Mouse (Mus musculus): Measurements from ENCODE around the gene Agrp. TPM values are rescaled to one million over a fixed set of nuclear protein-coding genes. Genes with fewer than 3 reads are reported as not detected.
"Not testable (repeated sequence)": the region's sequence is repeated elsewhere in the genome, so short reads cannot be mapped to it uniquely, and the experiment has no call there.

Agrp gene
- polyA plus RNA-seq, 1 experiment from 2014 or later = 2.0 TPM

DNA sequence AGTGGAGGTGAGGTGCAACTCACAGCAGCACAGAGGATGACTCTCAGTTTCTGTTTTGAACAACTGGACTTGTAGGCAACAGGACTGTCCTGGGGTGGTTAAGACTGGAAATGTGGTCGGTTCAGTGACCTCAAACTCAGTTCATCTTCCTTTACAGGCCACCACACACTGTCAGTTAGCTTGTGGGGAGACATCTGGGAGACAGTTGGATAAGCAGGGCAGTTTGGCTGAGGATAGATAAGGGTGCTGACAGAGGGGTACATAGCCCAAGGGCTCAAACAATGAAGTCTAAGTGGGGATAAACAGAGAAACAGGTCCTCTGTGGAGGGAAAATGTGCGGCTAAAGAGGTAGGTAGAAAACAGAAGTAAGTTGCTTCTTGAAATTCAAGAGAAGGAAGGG is 27.8 kb downstream of the Agrp start:
- H3K36me3 ChIP-seq = 0 out of 2 replicates have a peak, but pooled peaks cover 9% of the 10 kb centered on the region
- no peaks in the 10 kb centered on the region for H3K9me3 ChIP-seq
- H3K4me3 ChIP-seq = no peak overlapping the region
- no peak for ATAC-seq (ENCODE audit: low FRiP score, low read depth)
- H3K27ac ChIP-seq = no peak overlapping the region
- H3K4me1 ChIP-seq = peaks cover 43% of the 10 kb centered on the region
- H3K4me2 ChIP-seq (replicated peaks) = no peak overlapping the region
- H3K27me3 ChIP-seq = peaks cover 24% of the 10 kb centered on the region
- WGBS = 75% methylated on average over 2 of the region's 2 CpGs
- no peak overlapping the region for H3K9ac ChIP-seq

DNA sequence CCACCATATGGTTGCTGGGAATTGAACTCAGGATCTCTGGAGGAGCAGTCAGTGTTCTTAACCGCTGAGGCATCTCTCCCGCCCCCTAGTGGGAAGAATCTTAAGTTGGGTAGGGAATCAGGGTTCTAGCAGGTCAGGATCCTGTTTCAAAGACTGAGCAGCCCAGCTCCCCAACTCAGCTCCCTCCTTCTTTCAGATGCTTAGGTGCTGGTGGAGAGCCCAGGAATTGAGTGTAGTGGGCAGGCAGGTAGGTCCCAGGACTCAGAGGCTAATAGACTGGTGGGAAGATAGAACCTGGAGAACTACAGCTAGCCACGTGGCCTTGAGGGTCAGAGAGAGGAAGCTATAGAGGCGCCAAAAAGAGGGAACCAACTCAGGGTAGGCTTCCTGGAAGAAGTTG is 29.5 kb downstream of the Agrp start:
- no peak overlapping the region for H3K27ac ChIP-seq
- no peaks in the 10 kb centered on the region for H3K9me3 ChIP-seq
- WGBS = 24% methylated on average over 4 of the region's 4 CpGs
- H3K27me3 ChIP-seq = peaks cover 14% of the 10 kb centered on the region
- H3K9ac ChIP-seq = no peak overlapping the region; the same call in 1 of the 2 replicates
- no peak for ATAC-seq (ENCODE audit: low FRiP score, low read depth)
- 0 out of 2 replicates have a peak, but pooled peaks cover 9% of the 10 kb centered on the region for H3K36me3 ChIP-seq
- H3K4me3 ChIP-seq = no peak overlapping the region
- peaks cover 31% of the 10 kb centered on the region for H3K4me1 ChIP-seq
- peak overlapping the region; percentile 80; the same call in 1 of the 2 replicates for H3K4me2 ChIP-seq (replicated peaks)

DNA sequence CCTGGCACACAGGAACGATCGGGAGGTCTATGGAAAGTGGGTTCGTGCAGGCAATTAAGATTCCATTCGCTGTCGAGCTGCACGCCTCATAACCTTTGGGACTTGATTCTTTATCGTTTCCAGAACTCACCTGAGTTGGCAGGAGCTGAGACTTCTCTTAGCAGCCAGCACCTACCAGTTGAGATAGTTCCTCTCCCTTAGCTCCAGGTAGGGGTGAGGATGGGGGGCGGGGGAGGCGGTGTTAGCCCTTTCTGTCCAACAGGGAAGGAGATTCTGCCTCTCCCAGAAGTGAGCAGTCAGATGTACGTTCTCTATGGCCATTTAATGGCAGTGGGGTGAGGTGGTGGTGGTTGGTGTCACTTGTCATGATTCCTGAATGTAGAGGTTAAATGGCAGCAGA is 30.1 kb downstream of the Agrp start:
- H3K36me3 ChIP-seq = 0 out of 2 replicates have a peak, but pooled peaks cover 9% of the 10 kb centered on the region
- H3K4me1 ChIP-seq = peaks cover 29% of the 10 kb centered on the region
- 8% methylated on average over 10 of the region's 10 CpGs for WGBS
- peak overlapping the region; percentile 80 for H3K4me2 ChIP-seq (replicated peaks)
- H3K27me3 ChIP-seq = peaks cover 8% of the 10 kb centered on the region
- peak overlapping the region; percentile 87 for H3K9ac ChIP-seq
- no peak overlapping the region for H3K27ac ChIP-seq
- ATAC-seq (ENCODE audit: low FRiP score, low read depth) = no peak
- H3K4me3 ChIP-seq = peak overlapping the region; percentile 76
- H3K9me3 ChIP-seq = no peaks in the 10 kb centered on the region

DNA sequence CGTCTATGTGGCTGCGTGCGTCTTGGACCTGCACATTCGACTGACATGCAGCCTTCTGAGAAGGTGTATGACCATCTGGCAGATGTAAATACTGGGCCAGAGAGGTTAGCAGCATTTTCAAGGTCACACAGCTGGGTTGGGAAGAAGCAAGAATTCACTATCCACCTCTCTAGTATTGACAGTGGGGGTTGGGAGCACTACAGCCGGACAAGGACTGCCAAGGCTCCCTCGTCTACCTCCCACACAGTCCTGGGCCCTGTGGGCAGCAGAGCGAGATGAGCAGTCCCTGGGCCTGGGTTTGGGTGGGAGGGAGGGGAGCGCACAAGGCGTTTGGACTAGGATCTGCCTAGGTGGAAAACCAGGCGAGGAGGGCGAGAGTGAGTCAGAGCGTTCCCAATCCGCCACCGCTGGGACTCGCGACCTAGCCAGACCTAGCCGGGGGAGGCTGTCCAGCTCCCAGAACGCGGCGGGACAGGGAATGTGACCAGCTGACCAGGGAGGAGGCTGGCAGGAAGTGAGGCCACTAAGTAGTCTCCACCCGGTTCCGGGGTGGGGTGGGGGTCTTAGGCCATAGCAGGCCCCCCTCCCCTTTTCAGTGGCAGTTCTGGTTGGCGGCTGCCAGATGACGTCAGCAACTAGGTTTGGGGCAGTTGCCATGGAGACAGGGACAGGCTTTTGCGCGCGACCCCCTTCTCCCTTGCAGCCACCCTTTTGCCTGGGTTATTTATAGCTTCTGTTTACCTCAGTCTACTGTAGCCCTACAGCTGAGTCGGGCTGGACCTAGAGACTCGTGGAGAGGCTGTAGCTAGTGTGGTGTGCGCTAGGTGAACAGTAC is 30.8 kb downstream of the Agrp start:
- peak; percentile 64 for ATAC-seq (ENCODE audit: low FRiP score, low read depth)
- 0 out of 2 replicates have a peak, but pooled peaks cover 9% of the 10 kb centered on the region for H3K36me3 ChIP-seq
- peak overlapping the region; percentile 87 for H3K9ac ChIP-seq
- peak overlapping the region; percentile 80 for H3K4me2 ChIP-seq (replicated peaks)
- no peaks in the 10 kb centered on the region for H3K9me3 ChIP-seq
- 2% methylated on average over 30 of the region's 30 CpGs for WGBS
- peaks cover 29% of the 10 kb centered on the region for H3K4me1 ChIP-seq
- H3K4me3 ChIP-seq = peak overlapping the region; percentile 76
- peak overlapping the region; percentile 87 for H3K27ac ChIP-seq
- 0 out of 2 replicates have a peak, but pooled peaks cover 3% of the 10 kb centered on the region for H3K27me3 ChIP-seq

DNA sequence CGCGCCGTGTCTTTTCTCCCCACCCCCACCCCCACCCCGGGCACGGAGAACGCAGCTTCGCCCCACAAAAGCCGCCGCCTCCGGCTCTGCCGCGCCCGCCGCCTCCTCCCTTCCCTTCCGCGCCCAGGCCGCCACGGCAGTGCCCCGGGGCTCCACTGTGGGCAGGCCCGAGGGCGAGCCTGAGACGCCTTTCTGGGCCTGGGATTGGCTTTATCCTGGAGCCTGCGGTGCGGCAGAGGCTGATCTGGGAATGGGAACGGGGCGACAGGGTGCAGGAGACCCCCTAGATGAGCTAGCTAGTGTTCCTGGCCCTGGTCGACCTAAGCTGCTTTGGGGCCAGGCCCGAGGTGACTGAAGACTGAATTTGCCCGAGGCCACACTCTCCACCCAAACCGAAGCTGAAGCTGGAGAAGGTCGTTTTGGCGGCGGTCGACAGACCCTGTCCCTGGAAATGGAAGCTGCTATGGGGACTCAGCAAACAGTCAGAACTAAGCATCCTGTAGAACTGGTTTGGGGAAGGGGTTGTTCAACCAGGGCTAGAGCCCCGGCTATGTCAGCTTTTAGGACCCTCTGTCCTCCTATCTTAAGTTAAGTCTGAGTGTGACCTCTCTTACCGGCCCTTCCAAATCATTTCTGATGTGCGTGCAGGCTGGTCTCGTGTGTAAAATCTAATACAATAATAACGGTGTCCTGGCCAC is 31.6 kb downstream of the Agrp start:
- ATAC-seq (ENCODE audit: low FRiP score, low read depth) = peak; percentile 52
- WGBS = under 1% methylated on average over 35 of the region's 39 CpGs

DNA sequence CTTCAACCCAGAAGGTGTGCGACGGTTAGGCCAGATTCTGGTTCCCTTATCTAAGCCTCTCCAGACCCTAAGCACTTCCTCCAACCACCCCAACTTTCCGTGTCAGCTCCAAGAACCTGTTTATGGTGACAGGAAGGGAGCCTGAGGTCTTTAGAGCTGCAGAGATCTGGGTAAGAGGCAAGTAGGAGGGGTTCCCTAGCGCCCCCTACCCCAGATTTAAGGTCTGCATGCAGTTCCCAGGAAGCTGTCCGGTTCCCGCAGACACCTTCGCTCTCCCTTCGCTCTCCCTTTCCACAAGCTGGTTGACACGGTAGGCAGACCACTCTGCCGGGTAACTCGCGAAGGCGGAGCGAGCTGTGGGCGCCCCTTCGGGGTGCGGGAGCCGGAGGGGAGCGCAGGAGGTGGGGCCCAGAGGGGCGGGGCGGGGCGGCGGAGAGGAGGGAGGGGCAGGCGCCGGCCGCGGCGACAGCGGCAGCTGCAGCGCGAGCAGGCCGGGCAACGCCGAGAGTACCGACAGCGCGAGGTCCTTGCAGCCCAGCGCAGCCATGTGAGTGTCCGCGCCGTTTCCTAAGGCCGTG is 32.3 kb downstream of the Agrp start, which contains the start of gene Ripor1:
Gene Ripor1, plus strand, starts transcription at position 452 of the 578 bp plus-strand sequence.
- peak within 1 kb of the TSS; percentile 87 for H3K9ac ChIP-seq
- no peaks in the 10 kb centered on the region for H3K36me3 ChIP-seq
- H3K4me3 ChIP-seq = peak within 1 kb of the TSS; percentile 76
- peak within 1 kb of the TSS; percentile 80 for H3K4me2 ChIP-seq (replicated peaks)
- peaks cover 29% of the 10 kb centered on the region for H3K4me1 ChIP-seq
- peak; percentile 88 for ATAC-seq (ENCODE audit: low FRiP score, low read depth)
- no peaks in the 10 kb centered on the region for H3K9me3 ChIP-seq
- H3K27ac ChIP-seq = peak within 1 kb of the TSS; percentile 87
- under 1% methylated on average over 31 of the region's 42 CpGs for WGBS
- H3K27me3 ChIP-seq = no peaks in the 10 kb centered on the region

More for the DNA sequence above, 31.6 kb downstream of the Agrp start:
- peak overlapping the region; percentile 87 for H3K9ac ChIP-seq
- H3K27me3 ChIP-seq = no peaks in the 10 kb centered on the region
- peak overlapping the region; percentile 80 for H3K4me2 ChIP-seq (replicated peaks)
- H3K9me3 ChIP-seq = no peaks in the 10 kb centered on the region
- peaks cover 29% of the 10 kb centered on the region for H3K4me1 ChIP-seq
- H3K4me3 ChIP-seq = peak overlapping the region; percentile 76
- peak overlapping the region; percentile 87 for H3K27ac ChIP-seq
- 0 out of 2 replicates have a peak, but pooled peaks cover 5% of the 10 kb centered on the region for H3K36me3 ChIP-seq

DNA sequence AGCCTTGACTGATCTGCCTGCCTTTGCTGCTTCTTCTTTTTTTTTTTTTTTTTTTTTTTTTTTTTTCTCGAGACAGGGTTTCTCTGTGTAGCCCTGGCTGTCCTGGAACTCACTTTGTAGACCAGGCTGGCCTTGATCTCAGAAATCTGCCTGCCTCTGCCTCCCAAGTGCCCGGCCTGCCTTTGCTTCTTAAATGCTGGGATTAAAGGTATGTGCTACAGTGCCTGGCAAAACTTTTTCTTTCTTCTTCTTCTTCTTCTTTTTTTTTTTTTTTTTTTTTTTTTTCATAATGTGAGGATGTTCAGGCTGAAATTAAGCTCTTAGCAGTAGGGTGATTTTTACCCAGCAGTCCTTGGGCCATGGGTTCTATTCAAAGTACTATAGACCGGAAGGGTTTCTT is 34.7 kb downstream of the Agrp start:
- H3K9ac ChIP-seq; H3K4me2 ChIP-seq (replicated peaks); ATAC-seq (ENCODE audit: low FRiP score, low read depth); H3K9me3 ChIP-seq; H3K27me3 ChIP-seq; H3K27ac ChIP-seq; H3K36me3 ChIP-seq; H3K4me3 ChIP-seq: not testable (repeated sequence)
- WGBS = 70% methylated on average over 3 of the region's 3 CpGs
- H3K4me1 ChIP-seq = peaks cover 26% of the 10 kb centered on the region

DNA sequence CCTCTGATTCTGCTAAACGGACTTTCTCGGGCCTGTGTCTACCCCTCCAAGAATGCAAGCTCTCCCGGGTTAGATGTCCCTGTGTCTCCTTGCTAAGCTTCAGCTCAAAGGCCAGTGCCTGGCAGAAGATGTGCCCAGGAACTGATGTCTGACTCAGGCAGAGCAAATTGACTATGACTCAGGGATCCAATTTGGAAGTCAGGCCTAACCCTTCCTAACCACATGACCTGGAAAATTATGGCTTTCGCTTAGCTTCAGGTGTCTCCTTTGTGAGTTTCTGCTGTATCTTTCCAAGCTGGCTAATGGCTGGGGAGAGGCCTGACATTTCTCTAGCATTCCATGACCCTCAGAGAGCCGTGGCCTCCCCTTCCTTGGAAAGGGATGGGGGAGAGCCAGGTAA is 35.9 kb downstream of the Agrp start:
- 76% methylated on average over 5 of the region's 5 CpGs for WGBS
- no peak for ATAC-seq (ENCODE audit: low FRiP score, low read depth)
- Histone ChIP-seq H3K9ac (no peak overlapping the region), H3K4me2 (replicated peaks) (no peak overlapping the region), H3K4me3 (no peak overlapping the region), H3K27ac (no peak overlapping the region), H3K36me3 (no peaks in the 10 kb centered on the region), H3K27me3 (no peaks in the 10 kb centered on the region), H3K9me3 (no peaks in the 10 kb centered on the region), H3K4me1 (peaks cover 19% of the 10 kb centered on the region)

DNA sequence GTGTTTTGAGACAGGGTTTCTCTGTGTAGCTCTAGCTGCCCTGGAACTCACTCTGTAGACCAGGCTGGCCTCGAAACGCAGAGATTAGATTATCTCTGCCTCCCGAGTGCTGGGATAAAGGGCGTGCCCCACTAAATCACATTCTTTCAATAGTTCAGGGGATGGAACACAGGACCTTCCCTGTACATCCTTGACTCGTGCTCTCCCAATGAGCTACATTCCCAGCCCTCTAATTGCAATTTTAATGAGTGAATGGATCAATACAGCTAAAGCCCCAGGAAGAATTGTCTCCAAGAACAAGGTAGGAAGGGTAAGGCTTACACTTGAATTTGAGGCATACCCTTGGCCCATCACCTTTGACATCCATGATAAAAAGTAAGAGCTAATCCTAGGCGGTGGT is 38.4 kb downstream of the Agrp start:
- H3K4me2 ChIP-seq (replicated peaks) = no peak overlapping the region
- peaks cover 26% of the 10 kb centered on the region for H3K4me1 ChIP-seq
- WGBS = 80% methylated on average over 6 of the region's 6 CpGs
- H3K27ac ChIP-seq = no peak overlapping the region
- no peaks in the 10 kb centered on the region for H3K36me3 ChIP-seq
- H3K9ac ChIP-seq = no peak overlapping the region
- no peaks in the 10 kb centered on the region for H3K27me3 ChIP-seq
- H3K9me3 ChIP-seq = no peaks in the 10 kb centered on the region
- no peak for ATAC-seq (ENCODE audit: low FRiP score, low read depth)
- H3K4me3 ChIP-seq = no peak overlapping the region

DNA sequence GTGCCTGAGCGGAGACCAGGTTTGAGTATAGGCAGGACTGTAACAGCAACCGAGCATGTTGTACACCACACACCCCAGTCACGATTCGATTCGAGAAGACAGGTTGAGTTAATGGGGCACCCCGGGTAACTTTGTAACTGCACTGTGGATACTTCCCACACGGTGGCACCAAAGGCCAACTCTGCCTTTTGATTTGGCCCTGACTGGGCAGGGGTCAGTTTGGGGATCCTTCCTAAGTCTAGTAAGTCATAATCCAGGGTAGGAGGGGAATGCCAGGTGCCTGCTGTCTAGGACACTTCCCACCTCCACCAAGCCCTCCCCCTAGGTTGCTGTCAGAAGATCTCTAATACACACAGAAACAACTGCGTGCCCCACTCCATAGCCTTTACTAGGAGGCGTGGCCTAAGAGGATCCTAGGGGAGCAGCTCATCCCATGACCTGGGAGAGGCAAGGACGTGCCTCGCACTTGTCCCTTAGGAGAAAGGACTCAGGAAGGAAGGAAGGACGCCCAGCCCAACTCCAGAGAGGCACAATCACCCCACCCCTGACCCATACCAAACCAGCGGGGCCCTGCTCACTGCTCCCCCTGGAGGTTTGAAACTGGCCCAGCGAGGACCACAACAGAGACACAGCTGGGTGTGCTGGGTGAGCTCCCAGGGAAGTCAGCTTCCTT is 40.7 kb downstream of the Agrp start:
- no peak overlapping the region for H3K27ac ChIP-seq
- H3K36me3 ChIP-seq = no peaks in the 10 kb centered on the region
- peak overlapping the region; percentile 46 for H3K4me2 ChIP-seq (replicated peaks)
- WGBS = 8% methylated on average over 14 of the region's 14 CpGs
- 0 out of 2 replicates have a peak overlapping the region, but pooled peaks have one; percentile 8 for H3K4me3 ChIP-seq
- no peak overlapping the region for H3K9ac ChIP-seq
- ATAC-seq (ENCODE audit: low FRiP score, low read depth) = peak; percentile 14; the same call in 1 of the 2 replicates
- H3K27me3 ChIP-seq = no peaks in the 10 kb centered on the region
- peaks cover 29% of the 10 kb centered on the region for H3K4me1 ChIP-seq
- H3K9me3 ChIP-seq = no peaks in the 10 kb centered on the region

DNA sequence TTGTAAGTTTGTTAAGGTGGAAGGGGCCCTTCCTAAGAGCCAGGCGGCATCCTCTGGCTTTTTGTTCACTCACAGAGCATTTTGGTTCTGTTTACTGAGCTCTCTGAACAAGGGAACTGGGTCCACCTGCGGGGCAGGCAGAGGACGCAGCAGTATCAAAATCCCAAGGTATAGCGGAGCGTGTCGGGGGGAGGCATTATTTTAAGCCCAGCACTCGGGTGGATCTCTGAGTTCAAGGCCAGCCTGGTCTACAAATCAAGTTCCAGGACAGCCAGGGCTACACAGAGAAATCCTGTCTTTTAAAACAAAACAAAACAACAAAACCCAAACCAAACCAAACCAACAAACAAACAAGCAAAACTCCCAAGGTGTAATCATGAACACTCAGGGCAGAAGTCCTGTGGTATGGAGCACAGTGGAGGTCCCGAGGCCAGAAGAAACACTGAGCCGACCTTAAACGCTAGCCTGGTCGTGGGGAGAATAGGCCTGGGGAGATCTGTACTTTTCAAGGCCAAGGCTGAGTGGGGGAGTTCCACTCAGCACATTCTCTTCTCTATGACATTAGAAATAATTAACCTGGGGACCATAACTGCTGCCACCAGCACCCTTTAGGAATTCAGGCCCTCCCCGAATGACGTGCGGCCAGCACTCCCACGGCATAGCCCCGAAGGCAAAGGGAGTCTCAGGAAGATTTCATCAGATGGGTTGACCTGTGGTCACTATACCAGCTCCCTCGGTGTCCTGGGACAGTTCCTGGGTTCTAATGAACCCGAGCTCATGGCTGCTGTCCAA is 42.5 kb downstream of the Agrp start:
- H3K27me3 ChIP-seq = no peaks in the 10 kb centered on the region
- 0 out of 2 replicates have a peak overlapping the region, but pooled peaks have one; percentile 54 for H3K9ac ChIP-seq
- H3K9me3 ChIP-seq = no peaks in the 10 kb centered on the region
- peak overlapping the region; percentile 30 for H3K4me3 ChIP-seq
- no peaks in the 10 kb centered on the region for H3K36me3 ChIP-seq
- peak overlapping the region; percentile 58 for H3K4me2 ChIP-seq (replicated peaks)
- ATAC-seq (ENCODE audit: low FRiP score, low read depth) = no peak
- 76% methylated on average over 18 of the region's 18 CpGs for WGBS
- peak overlapping the region; percentile 82 for H3K27ac ChIP-seq
- H3K4me1 ChIP-seq = peaks cover 29% of the 10 kb centered on the region

All from limb, embryonic 13.5 days (tissue).